Mouse (Mus musculus) midbrain, embryonic 15.5 days (tissue): ENCODE results near the gene Fads3. TPM values are rescaled to one million over a fixed set of nuclear protein-coding genes. Genes with fewer than 3 reads are reported as not detected.

Experiments used
- ATAC-seq: fragments of 200-750 bp; cut with Nextera tagmentation; replicated peaks from 2 replicates; pipeline ENCODE4 v1.8.0; 2017; ENCODE audit warnings: moderate TSS enrichment
- H3K27ac ChIP-seq: fragments of 300-500 bp; sonication (generic); 2 replicates; pipeline ENCODE4 v1.5.1; 2015; ENCODE audit warnings: mild to moderate bottlenecking, inconsistent platforms
- H3K27me3 ChIP-seq: fragments of 300-500 bp; sonication (generic); replicated peaks from 2 replicates; pipeline ENCODE4 v1.6.1; 2015; ENCODE audit warnings: inconsistent platforms
- H3K36me3 ChIP-seq: fragments of 300-500 bp; sonication (generic); replicated peaks from 2 replicates; pipeline ENCODE4 v1.6.1; 2015; ENCODE audit warnings: inconsistent platforms
- H3K4me1 ChIP-seq: fragments of 300-500 bp; sonication (generic); 2 replicates; pipeline ENCODE4 v1.6.1; 2015; ENCODE audit warnings: inconsistent platforms
- H3K4me2 ChIP-seq: fragments of 300-500 bp; sonication (generic); 2 replicates; pipeline ENCODE4 v1.6.1; 2015; ENCODE audit warnings: inconsistent platforms, mild to moderate bottlenecking, moderate library complexity
- H3K4me3 ChIP-seq: fragments of 300-500 bp; sonication (generic); 2 replicates; pipeline ENCODE4 v1.5.1; 2015; ENCODE audit warnings: mild to moderate bottlenecking, inconsistent platforms
- H3K9ac ChIP-seq: fragments of 300-500 bp; sonication (generic); 2 replicates; pipeline ENCODE4 v1.6.1; 2015; ENCODE audit warnings: mild to moderate bottlenecking, inconsistent platforms
- H3K9me3 ChIP-seq: fragments of 300-500 bp; sonication (generic); 2 replicates; pipeline ENCODE4 v1.6.1; 2016; ENCODE audit warnings: inconsistent platforms
- WGBS: fragments of 180-500 bp; shearing (Covaris S2); methylation state at CpG from one replicate; pipeline ENCODE4 v1.1.7; 2015; ENCODE audit warnings: mixed read lengths; 5-methylcytosine and 5-hydroxymethylcytosine counted together
- polyA plus RNA-seq: library from polyadenylated mRNA; unstranded; fragments of >200 nt; fragmentation: Nextera tagmentation; extraction: Ambion mirVana; gene quantifications from 2 replicates; pipeline ENCODE4 v1.2.1, GENCODE M21; 2015

Fads3 gene
- polyA plus RNA-seq, 1 experiment from 2014 or later = 27.1 TPM

DNA sequence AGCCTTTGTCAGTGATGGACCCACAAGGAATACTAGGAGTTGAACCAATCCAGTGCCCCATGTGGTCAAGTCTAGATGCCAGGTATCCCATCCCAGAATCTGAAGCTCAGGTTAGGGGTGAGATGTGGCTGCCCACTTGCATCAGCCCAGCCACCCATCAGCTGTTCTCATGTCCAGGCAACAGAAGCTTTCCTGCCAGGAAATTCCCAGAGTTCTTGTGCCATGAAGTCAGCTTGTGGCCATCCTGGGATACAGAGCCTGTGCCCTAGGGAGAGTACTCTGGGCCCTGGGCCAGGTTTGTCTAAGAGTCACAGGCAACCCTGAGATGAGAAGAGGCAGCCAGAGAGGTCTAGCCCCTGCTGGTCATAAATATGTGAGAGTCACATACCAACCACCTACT is 2.3 kb downstream of the Fads3 start:
- H3K4me2 ChIP-seq = no peak overlapping the region; the same call in 1 of the 2 replicates
- H3K9ac ChIP-seq = no peak overlapping the region
- no peaks in the 10 kb centered on the region for H3K27me3 ChIP-seq
- no peaks in the 10 kb centered on the region for H3K36me3 ChIP-seq
- no peak overlapping the region for H3K4me3 ChIP-seq
- H3K27ac ChIP-seq = no peak overlapping the region
- no peak for ATAC-seq
- H3K9me3 ChIP-seq = no peaks in the 10 kb centered on the region
- peaks cover 26% of the 10 kb centered on the region for H3K4me1 ChIP-seq

DNA sequence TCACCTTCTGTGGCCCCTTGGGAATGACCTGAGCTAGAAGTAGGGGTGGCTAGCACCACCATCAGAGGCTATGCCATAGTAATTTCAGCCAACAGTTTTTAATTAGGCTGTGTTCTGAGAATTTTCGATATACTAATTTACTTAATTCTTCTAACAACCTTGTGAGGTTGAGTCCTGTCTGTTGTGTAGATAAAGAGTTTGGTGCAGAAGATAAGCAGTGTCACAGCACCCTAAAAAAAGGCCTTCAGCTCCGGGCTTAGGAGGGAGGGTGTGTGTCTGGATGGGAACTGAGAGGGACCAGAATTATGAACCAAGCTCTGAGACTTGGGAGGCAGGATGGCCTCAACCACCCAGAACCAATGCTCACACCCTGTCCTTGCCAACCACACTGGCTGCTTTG is 4.3 kb downstream of the Fads3 start:
- Histone ChIP-seq H3K4me2 (no peak overlapping the region), H3K9ac (no peak overlapping the region), H3K4me3 (no peak overlapping the region), H3K9me3 (no peaks in the 10 kb centered on the region), H3K27me3 (no peaks in the 10 kb centered on the region), H3K27ac (no peak overlapping the region), H3K36me3 (no peaks in the 10 kb centered on the region), H3K4me1 (peaks cover 26% of the 10 kb centered on the region)
- 83% methylated on average over 2 of the region's 2 CpGs for WGBS
- no peak for ATAC-seq

DNA sequence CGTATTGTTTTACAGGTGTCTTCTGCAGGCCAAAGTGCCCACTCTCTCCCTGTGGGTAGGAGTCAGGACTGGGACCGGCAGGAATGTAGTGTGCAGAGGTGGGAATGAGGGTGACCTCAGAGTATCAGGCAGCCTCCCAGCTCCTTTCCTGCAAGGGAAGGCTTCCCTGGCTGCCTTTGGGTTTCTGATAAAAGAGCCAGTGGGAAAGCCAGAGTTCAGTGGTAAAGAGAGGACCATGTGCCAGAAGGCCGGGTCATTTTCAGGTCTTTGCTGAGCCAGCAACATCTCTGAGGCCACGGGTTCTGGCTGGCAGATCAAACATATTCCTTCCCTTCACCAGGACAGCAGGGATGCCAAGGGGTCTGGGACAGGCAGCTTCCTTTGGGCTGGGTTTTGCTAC is 5.0 kb downstream of the Fads3 start:
- H3K4me2 ChIP-seq = no peak overlapping the region
- no peak overlapping the region for H3K4me3 ChIP-seq
- H3K9me3 ChIP-seq = no peaks in the 10 kb centered on the region
- peaks cover 20% of the 10 kb centered on the region for H3K4me1 ChIP-seq
- WGBS = 72% methylated on average over 4 of the region's 4 CpGs
- no peaks in the 10 kb centered on the region for H3K36me3 ChIP-seq
- H3K9ac ChIP-seq = no peak overlapping the region
- no peak overlapping the region for H3K27ac ChIP-seq
- no peak for ATAC-seq
- no peaks in the 10 kb centered on the region for H3K27me3 ChIP-seq

DNA sequence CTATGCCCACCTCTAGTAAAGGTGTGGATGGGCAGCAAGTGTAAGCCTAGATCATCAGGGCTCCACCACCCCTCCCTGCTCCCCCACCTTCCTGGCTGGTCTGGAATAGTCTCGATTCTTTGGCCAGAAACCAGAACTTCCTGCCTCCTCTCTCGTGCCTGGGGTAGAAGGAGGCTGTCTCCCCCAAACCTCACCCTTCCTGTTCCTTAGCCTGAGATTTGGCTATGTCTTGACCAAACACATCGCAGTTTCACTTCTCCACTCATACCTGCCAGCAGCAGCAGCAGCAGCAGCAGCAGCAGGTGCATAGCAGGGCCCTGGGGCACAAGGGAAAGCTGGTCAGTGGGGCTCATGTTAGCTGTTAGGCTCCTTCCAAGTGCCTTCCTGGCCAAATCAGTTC is 5.6 kb downstream of the Fads3 start:
- Histone ChIP-seq H3K4me2 (no peak overlapping the region), H3K4me3 (no peak overlapping the region), H3K9ac (no peak overlapping the region), H3K27me3 (no peaks in the 10 kb centered on the region), H3K4me1 (peaks cover 18% of the 10 kb centered on the region), H3K27ac (no peak overlapping the region), H3K36me3 (no peaks in the 10 kb centered on the region), H3K9me3 (no peaks in the 10 kb centered on the region)
- 64% methylated on average over 3 of the region's 3 CpGs for WGBS
- ATAC-seq = no peak

DNA sequence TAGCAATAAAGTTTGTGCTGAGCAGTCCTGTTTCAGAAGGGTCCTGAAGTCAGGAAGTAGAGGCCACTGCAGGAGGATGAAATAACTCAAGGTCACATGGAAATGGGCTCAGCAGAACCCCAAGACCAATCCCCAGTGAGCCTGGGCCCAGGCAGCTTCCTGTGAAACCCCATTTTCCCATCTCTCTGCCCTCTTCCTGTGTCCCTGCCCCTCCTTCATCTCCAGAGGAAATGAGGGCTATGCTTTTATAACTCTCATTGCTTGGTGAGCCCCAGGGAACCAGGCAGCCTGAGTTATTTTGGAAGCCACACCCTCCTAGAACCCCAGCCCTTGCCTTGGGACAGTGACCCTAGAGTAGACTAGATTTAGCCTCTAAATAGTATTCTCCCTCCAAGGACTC is 8.2 kb downstream of the Fads3 start:
- H3K27me3 ChIP-seq = no peaks in the 10 kb centered on the region
- H3K4me2 ChIP-seq = no peak overlapping the region

DNA sequence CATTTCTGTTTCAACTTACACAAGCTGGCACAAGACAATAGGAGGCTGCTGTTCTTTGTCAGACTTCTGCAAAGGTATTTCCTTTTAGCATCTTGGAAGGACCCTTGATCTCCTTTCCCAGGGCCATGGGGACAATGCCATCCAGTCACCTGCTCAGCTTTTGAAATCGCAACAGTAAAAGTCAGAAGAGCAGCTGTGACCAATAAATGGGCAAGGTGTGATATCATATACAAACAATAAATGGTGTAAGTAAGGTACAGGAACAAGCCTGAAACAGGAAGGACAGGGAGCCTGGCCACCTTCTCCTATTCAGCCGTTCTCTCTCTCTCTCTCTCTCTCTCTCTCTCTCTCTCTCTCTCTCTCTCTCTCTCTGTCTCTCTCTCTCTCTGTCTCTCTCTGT is 9.1 kb downstream of the Fads3 start:
- no peaks in the 10 kb centered on the region for H3K9me3 ChIP-seq
- no peaks in the 10 kb centered on the region for H3K4me1 ChIP-seq
- H3K36me3 ChIP-seq = no peaks in the 10 kb centered on the region; the same call in 1 of the 2 replicates
- no peak overlapping the region for H3K4me3 ChIP-seq
- H3K4me2 ChIP-seq = no peak overlapping the region
- H3K27ac ChIP-seq = no peak overlapping the region
- no peaks in the 10 kb centered on the region for H3K27me3 ChIP-seq
- 95% methylated on average over 2 of the region's 2 CpGs for WGBS
- ATAC-seq = no peak
- H3K9ac ChIP-seq = no peak overlapping the region

More for the DNA sequence above, 8.2 kb downstream of the Fads3 start:
- Histone ChIP-seq H3K9ac (no peak overlapping the region), H3K4me1 (no peaks in the 10 kb centered on the region), H3K27ac (no peak overlapping the region), H3K36me3 (no peaks in the 10 kb centered on the region; the same call in 1 of the 2 replicates), H3K4me3 (no peak overlapping the region), H3K9me3 (no peaks in the 10 kb centered on the region)
- ATAC-seq = no peak

DNA sequence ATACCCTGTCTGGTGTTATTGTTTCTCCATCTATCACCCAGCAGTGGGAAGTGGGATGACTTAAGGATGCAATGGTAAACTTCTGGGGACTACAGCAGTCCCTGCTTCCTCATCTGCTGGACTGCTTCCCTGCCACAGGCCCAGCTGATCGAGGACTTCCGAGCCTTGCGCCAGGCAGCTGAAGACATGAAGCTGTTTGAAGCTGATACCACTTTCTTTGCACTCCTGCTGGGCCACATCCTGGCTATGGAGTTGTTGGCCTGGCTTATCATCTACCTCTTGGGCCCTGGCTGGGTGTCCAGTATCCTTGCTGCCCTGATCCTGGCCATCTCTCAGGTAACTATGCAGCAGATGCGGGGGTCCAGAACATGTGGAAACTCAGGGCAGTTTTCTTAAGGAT is 11.3 kb downstream of the Fads3 start:
- Histone ChIP-seq H3K4me1 (no peaks in the 10 kb centered on the region), H3K27ac (no peak overlapping the region), H3K4me2 (no peak overlapping the region), H3K4me3 (no peak overlapping the region), H3K27me3 (no peaks in the 10 kb centered on the region), H3K9me3 (no peaks in the 10 kb centered on the region), H3K36me3 (peaks cover 3% of the 10 kb centered on the region; the same call in 1 of the 2 replicates), H3K9ac (no peak overlapping the region)
- ATAC-seq = no peak
- 92% methylated on average over 4 of the region's 4 CpGs for WGBS

DNA sequence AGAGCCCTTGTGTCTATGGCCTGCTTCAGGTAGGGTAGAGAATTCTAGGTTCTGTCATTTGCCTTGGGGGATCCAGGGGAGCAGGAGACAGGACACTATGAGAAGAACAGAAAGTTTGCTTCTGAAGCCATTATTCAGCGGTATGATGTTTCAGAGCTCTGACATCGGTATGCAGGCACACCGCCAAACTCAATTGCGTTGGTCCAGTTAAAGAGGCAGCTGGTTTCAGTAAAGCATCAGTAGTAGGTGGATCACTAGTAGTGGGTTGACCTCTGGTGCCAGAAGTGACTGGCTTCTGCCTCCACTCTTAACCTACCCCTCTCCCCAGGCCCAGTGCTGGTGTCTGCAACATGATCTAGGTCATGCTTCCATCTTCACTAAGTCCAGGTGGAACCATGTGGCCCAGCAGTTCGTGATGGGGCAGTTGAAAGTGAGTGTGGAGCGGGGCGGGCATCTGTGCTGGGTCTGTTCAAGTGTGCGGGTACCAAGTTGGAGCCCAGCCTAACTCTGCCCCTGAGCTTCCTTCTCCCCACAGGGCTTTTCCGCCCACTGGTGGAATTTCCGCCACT is 12.4 kb downstream of the Fads3 start:
- H3K4me3 ChIP-seq = no peak overlapping the region
- no peak overlapping the region for H3K4me2 ChIP-seq
- WGBS = 94% methylated on average over 10 of the region's 10 CpGs
- no peaks in the 10 kb centered on the region for H3K4me1 ChIP-seq
- no peak overlapping the region for H3K27ac ChIP-seq
- H3K9ac ChIP-seq = no peak overlapping the region
- H3K36me3 ChIP-seq = peaks cover 3% of the 10 kb centered on the region; the same call in 1 of the 2 replicates
- no peaks in the 10 kb centered on the region for H3K9me3 ChIP-seq
- no peaks in the 10 kb centered on the region for H3K27me3 ChIP-seq
- no peak for ATAC-seq

DNA sequence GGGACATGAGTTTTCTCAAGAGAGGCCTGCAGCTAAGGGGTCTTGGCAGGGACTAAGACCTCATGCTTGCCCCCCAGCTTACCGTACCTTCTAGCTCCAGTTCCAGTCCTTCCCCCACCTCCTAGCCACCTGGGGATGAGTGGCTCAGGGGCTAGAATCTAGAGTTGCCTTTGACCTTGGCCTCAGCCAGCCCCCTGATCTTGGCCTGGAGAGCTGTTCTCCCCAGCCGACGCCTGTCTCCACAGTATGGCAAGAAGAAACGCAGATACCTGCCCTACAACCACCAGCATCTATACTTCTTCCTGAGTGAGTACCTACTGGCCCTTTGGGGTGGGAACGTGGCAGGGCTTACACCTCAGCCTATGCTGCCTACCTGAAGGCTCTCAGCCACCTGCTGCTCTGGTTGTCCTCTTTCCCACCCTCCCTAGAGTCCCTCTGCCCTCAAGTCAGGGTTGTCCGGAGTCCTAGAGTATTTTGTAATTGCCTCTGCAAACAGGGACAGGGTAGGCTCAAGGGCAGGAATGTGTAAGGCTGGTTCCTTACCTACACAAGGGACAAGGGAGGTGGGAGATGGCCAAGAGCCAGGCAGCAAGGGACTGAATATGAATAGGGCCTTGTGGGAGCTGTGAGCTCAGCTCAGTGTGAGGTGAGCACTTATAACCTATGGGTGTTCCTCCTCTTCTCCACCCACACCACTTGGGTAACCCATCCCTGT is 13.1 kb downstream of the Fads3 start:
- WGBS = 88% methylated on average over 6 of the region's 6 CpGs
- H3K27me3 ChIP-seq = no peaks in the 10 kb centered on the region
- peaks cover 3% of the 10 kb centered on the region; the same call in 1 of the 2 replicates for H3K36me3 ChIP-seq
- no peak overlapping the region for H3K4me3 ChIP-seq
- no peaks in the 10 kb centered on the region for H3K9me3 ChIP-seq
- H3K9ac ChIP-seq = no peak overlapping the region
- H3K4me2 ChIP-seq = no peak overlapping the region
- no peak overlapping the region for H3K27ac ChIP-seq
- no peak for ATAC-seq
- no peaks in the 10 kb centered on the region for H3K4me1 ChIP-seq

DNA sequence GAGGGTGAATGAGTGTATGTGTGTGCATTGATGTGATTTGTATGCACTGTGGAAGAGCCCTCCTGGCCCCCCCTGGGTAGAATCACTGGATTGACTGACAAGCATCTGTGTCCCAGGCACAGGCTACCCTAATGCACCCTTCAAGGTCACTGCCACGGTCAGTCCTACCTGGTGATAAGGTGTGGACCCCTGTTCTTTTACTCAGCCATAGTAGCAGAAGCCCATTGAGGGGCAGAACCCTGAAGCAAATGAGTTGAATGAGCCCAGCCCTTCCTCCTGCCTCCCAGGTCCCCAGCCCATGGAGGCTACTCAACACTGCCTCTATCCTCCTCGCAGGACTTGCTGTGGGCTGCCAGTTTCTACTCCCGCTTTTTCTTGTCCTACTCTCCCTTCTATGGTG is 13.9 kb downstream of the Fads3 start:
- Histone ChIP-seq H3K27me3 (no peaks in the 10 kb centered on the region), H3K27ac (no peak overlapping the region), H3K9me3 (no peaks in the 10 kb centered on the region), H3K36me3 (peaks cover 3% of the 10 kb centered on the region; the same call in 1 of the 2 replicates), H3K4me3 (no peak overlapping the region), H3K4me1 (no peaks in the 10 kb centered on the region), H3K9ac (no peak overlapping the region), H3K4me2 (no peak overlapping the region)
- no peak for ATAC-seq
- whole genome bisulfite sequencing = 81% methylated on average over 3 of the region's 3 CpGs

DNA sequence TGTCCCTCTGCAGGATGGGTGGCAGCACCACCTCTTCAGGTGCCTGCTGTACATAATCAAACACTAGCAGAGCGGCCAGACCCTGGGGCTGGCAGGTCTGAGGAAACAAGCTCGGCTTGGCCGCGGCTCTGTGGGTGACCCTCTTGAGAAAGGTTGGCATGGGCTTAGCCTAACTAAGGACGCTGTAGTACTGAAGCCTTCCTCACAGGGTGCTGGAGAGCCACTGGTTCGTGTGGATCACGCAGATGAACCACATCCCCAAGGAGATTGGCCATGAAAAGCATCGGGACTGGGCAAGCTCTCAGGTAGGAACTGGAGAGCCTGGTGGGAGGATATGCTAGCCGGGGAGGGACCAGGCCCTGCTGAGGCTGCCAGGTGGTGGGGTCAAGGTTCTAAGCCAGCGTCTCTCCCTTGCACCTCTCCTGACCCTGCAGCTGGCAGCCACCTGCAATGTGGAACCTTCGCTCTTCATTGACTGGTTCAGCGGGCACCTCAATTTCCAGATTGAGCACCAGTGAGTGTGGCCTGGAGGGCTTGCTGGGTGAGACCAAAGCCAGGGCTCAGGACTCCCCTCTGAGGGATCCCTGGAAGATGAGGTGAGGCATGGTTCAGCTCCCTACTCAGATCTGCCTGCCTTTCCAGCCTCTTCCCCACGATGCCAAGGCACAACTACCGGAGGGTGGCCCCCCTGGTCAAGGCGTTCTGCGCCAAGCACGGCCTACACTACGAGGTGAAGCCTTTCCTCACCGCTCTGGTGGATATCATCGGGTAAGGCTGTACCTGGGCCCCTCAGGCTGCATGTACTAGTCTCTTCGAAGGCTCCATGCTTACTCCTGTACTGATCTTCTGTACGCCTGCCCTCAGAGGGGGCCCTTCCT is 14.7 kb downstream of the Fads3 start:
- no peak overlapping the region for H3K4me2 ChIP-seq
- H3K36me3 ChIP-seq = peaks cover 3% of the 10 kb centered on the region; the same call in 1 of the 2 replicates
- no peak overlapping the region for H3K9ac ChIP-seq

DNA sequence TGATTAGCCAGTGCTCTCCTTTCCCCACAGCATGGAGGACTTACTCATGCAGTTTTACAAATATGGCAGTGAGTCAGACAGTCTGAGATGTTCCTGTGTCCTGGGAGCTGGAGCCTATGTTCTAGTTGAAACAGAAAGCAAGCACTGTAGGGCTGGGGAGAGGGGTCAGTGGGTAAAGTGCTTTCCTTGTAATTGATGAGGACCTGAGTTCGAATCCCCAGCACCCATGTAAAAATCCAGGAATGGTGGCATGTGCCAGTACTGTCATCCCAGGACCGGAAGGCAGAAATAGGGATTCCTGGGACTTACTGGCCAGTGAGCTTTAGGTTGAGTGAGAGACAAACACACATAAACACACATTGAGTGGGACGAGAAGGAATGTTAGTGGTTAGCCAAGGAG is 15.3 kb downstream of the Fads3 start:
- no peak overlapping the region for H3K4me3 ChIP-seq
- H3K27ac ChIP-seq = no peak overlapping the region
- H3K4me2 ChIP-seq = no peak overlapping the region
- H3K4me1 ChIP-seq = peaks cover 4% of the 10 kb centered on the region; the same call in 1 of the 2 replicates
- H3K27me3 ChIP-seq = no peaks in the 10 kb centered on the region
- no peak for ATAC-seq
- H3K9ac ChIP-seq = no peak overlapping the region
- 90% methylated on average over 3 of the region's 3 CpGs for WGBS
- H3K36me3 ChIP-seq = peaks cover 3% of the 10 kb centered on the region; the same call in 1 of the 2 replicates
- no peaks in the 10 kb centered on the region for H3K9me3 ChIP-seq

More for the DNA sequence above, 14.7 kb downstream of the Fads3 start:
- H3K4me1 ChIP-seq = peaks cover 4% of the 10 kb centered on the region; the same call in 1 of the 2 replicates
- H3K9me3 ChIP-seq = no peaks in the 10 kb centered on the region
- ATAC-seq = no peak
- no peak overlapping the region for H3K27ac ChIP-seq
- H3K27me3 ChIP-seq = no peaks in the 10 kb centered on the region
- WGBS = 85% methylated on average over 22 of the region's 22 CpGs
- H3K4me3 ChIP-seq = no peak overlapping the region
